Mouse (Mus musculus): ENCODE results near the gene Lig1. TPM values are rescaled to one million over a fixed set of nuclear protein-coding genes. Genes with fewer than 3 reads are reported as not detected.

The Lig1 gene
- total RNA-seq, 2 experiments from 2014 or later, result 11.0 to 14.7 TPM

DNA sequence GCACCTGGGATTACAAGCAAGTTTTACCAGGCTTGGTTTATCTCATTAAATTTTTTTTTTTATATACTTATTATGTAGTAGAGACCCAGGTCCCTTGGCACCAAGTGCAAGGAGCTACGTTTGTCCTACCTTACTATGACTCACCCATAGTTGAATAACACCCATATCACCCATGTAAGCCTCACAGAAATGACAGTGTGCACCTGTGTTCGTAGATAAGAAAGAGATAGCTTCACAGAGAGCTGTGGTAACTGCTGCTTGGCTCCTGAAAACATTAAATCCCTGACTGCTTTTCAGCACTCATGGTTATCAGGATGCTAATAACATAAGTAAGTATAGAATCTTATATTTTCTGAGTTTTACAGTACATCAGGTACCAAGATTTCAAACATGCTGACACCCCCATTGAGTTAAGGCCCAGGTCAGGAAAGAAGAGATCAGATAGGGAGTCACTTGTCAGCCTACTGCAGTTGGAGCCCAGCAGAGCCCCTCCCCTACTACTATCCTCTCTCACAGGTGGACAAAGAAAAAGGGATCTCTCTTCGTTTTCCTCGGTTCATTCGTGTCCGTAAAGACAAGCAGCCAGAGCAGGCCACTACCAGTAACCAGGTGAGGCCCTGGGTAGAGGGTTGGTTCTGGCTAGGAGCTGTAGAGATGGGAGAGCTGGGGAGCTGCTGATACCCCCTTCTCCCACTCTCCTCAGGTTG, 33.6 kb downstream of the Lig1 start:
- DNase-seq (ENCODE audit: low spot score in 2 of 2), result no peak

- no peak for DNase-seq (ENCODE audit: low spot score in 2 of 2)
Measured at GRCm38 (mm10) chr7:13311401-13311800, 34.3 kb downstream of the Lig1 start.

DNA sequence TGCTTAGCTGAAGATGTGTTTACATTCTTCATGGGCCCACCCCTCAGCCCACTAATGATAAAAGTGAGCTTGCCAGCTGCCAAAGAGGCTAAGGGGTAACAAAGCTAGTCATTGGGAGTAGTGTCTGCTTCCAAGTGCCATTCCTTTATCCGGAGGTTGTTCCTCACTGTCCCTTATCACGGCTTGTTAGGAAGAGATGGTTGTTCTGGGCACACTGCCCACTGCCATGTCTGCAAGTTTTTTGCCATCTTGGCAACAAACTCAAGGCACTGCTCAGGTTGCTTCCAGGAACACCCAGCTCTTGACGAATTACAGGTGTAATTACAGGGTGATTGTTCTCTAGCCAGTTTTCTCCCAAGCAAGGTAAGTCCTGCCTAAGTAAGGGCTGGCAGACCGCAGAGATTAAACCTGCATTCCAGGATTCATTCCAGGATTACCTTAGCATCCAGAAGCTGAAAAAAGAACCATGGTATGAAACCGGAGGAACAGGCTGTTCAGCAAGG, 37.1 kb downstream of the Lig1 start:
- no peak for DNase-seq (ENCODE audit: low spot score in 2 of 2)

DNA sequence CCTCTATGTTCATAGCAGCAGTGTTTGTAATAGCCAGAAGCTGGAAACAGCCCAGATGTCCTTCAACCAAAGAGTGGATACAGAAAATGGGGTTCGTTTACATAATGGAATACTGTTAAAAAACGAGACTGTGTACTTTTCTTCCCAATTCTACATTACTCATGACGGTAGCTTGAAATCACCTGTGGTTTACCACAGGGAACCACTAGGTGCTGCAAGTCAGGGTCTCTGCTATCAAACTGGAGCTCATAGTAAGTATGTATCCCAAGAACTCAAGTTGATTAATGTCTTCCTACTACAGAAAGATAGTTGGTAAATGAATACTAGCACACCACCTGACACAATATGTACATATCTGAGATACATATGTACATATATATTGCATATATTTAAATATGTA, 44.3 kb downstream of the Lig1 start:
- DNase-seq (ENCODE audit: low spot score in 2 of 2), result no peak

- DNase-seq (ENCODE audit: low spot score in 2 of 2), result no peak
Measured at GRCm38 (mm10) chr7:13324316-13324715, 47.2 kb downstream of the Lig1 start, which contains the start of gene Pla2g4c. TSS of gene Pla2g4c (plus strand) at chr7:13324655.

GRCm38 (mm10) chr7:13330575-13330974, 53.5 kb downstream of the Lig1 start:
- no peak for DNase-seq (ENCODE audit: low spot score in 2 of 2)

DNA sequence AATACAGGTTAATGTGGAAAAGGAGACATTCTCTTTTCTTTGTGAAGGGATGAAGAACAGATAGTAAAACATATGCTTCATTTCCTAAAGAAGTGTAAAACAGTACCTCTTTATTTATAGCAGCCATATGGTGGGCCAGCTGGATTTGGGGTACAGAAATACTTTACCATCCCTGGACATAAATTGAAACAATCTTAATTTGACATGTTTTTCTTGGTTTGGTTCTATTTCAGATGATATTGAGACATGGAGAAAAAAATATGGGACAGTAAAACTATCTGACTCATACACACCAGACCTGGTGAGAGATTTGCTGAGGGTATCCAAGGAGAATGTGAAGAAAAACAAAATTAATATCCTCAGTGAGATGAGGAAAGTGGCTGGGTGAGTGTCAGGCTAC, 78.9 kb downstream of the Lig1 start:
- no peak for DNase-seq (ENCODE audit: low spot score in 2 of 2)

Other genes with a start within 250 kb of the Lig1 start
- gene Chmp2a, start 242.5 kb upstream of the Lig1 start, total RNA-seq (2021), result 100 to 1,000 TPM; 133 to 151 TPM
- 100 to 1,000 TPM; 198 to 220 TPM for gene Ube2m, start 239.0 kb upstream of the Lig1 start, total RNA-seq (2021)
- gene Mzf1, start 222.5 kb upstream of the Lig1 start, total RNA-seq (2021), result 10 to 100 TPM; 14.3 to 17.7 TPM
- not detected for gene Vmn1r85, start 182.1 kb upstream of the Lig1 start, total RNA-seq (2021)
- gene Vmn1r86, start 157.4 kb upstream of the Lig1 start, total RNA-seq (2021), result not detected
- gene Vmn1r87, start 137.1 kb upstream of the Lig1 start, total RNA-seq (2021), result not detected
- under 1 TPM; 0.11 to 0.25 TPM for gene Vmn1r88, start 117.7 kb upstream of the Lig1 start, total RNA-seq (2021)
- not detected for gene Vmn1r89, start 64.3 kb upstream of the Lig1 start, total RNA-seq (2021)
- 10 to 100 TPM; 11.4 to 12.8 TPM for gene Zswim9, start 1.4 kb downstream of the Lig1 start, total RNA-seq (2021)
- gene Pla2g4c, start 47.4 kb downstream of the Lig1 start, total RNA-seq (2021), result 1 to 10 TPM in 1 of 2 experiments, under 1 TPM in 1; 0.21 to 1.1 TPM
- gene Cabp5, start 120.8 kb downstream of the Lig1 start, total RNA-seq (2021), result under 1 TPM; 0.25 to 0.89 TPM
- gene Bsph1, start 173.6 kb downstream of the Lig1 start, total RNA-seq (2021), result not detected